Mouse (Mus musculus): ENCODE data around the gene Dennd6b.

DNA sequence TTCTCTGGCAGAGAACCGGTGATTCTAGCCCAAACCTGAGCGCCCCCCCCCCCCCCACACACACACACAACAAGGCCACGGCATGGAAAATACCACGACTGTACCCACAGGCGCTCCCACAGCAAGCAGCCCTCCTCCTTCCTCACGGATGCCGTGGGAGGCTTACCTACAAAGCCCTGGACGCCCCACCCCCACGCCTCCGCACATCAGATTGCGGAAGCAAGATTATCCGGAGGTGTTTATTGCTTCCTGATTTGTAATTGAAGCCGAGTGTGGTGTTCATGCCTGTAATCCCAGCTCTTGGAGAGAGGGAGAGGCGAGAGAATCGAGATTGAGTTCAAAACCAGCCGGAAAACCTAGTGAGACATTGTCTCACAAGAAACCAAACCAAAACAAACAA, 49.3 kb downstream of the Dennd6b start:
- TF ChIP-seq GATA1 (IDR thresholded peaks at IDR 0.05; ENCODE audit: borderline replicate concordance, low read length) (no peak), FLI1 (IDR thresholded peaks at IDR 0.05; ENCODE audit: low read length) (no peak)

Measured in megakaryocyte, embryonic 14.5 days (primary cell).